Mouse (Mus musculus) retina, embryonic 14.5 days (tissue): ENCODE results near the gene Tcte1.
A peak's percentile ranks its signal among the peaks of the same experiment; 100 is the strongest.

Experiments used
- DNase-seq: peaks from one replicate; pipeline ENCODE4 v3.0.0-alpha.2; 2015; ENCODE audit warnings: low spot score

The Tcte1 gene

GRCm38 (mm10) chr17:45584939-45585678 is 61.9 kb downstream of the Tcte1 start:
- DNase-seq, result peak; percentile 90

- DNase-seq, result no peak
These were observed 62.7 kb downstream of the Tcte1 start for GRCm38 (mm10) chr17:45585725-45586448.

GRCm38 (mm10) chr17:45586449-45586837 is 63.2 kb downstream of the Tcte1 start:
- no peak for DNase-seq

- DNase-seq, result no peak
These were observed 65.1 kb downstream of the Tcte1 start for GRCm38 (mm10) chr17:45588370-45588769.

- no peak for DNase-seq
These were observed 66.0 kb downstream of the Tcte1 start for GRCm38 (mm10) chr17:45589236-45589635.

GRCm38 (mm10) chr17:45589844-45590243 is 66.6 kb downstream of the Tcte1 start:
- no peak for DNase-seq

- DNase-seq, result no peak
These were observed 67.2 kb downstream of the Tcte1 start for GRCm38 (mm10) chr17:45590410-45590809.

GRCm38 (mm10) chr17:45591701-45592605 is 68.7 kb downstream of the Tcte1 start:
- DNase-seq, result no peak
